Mouse (Mus musculus): ENCODE measurements around the gene Nt5dc2. TPM values are rescaled to one million over a fixed set of nuclear protein-coding genes. Genes with fewer than 3 reads are reported as not detected.

The Nt5dc2 gene
- polyA plus RNA-seq, 1 experiment from 2014 or later = 455 TPM

DNA sequence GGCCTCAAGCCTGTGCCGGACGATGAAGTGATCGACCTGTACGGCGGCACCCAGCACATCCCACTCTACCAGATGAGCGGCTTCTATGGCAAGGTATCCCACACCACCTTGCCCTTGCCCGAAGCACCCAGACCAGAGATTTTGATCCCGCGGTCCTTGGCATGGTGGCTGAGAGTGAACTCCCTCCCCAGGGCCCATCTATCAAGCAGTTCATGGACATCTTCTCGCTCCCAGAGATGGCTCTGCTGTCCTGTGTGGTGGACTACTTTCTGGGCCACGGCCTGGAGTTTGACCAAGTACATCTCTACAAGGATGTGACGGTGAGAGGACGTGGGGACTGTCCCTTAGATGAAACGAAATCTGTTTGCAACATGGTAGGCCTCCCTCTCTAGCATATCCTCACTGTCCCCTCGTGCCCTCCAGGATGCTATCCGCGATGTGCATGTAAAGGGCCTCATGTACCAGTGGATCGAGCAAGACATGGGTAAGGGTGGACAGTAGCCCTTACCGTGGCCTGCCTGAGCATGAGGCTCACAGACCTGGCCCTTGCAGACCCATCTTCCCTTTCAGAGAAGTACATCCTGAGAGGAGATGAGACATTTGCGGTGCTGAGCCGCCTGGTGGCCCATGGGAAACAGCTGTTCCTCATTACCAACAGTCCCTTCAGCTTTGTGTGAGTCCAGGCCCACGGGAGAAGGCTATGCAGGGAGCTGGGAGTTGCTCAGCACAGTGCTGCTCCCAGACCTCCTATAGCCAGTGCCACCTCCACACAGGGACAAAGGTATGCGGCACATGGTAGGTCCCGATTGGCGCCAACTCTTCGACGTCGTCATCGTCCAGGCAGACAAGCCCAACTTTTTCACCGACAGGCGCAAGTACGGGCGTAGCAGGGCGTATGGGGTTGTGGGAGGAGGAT, 4.9 kb downstream of the Nt5dc2 start:
- Histone ChIP-seq H3K36me3 (peaks cover 69% of the 10 kb centered on the region), H3K9me3 (no peaks in the 10 kb centered on the region), H3K4me2 (replicated peaks) (no peak overlapping the region), H3K27me3 (no peaks in the 10 kb centered on the region), H3K4me1 (peaks cover 26% of the 10 kb centered on the region), H3K9ac (no peak overlapping the region), H3K4me3 (no peak overlapping the region), H3K27ac (no peak overlapping the region)
- no peak for ATAC-seq (ENCODE audit: insufficient number of reproducible peaks, insufficient read depth, low FRiP score, low TSS enrichment)
- WGBS = 91% methylated on average over 34 of the region's 34 CpGs

DNA sequence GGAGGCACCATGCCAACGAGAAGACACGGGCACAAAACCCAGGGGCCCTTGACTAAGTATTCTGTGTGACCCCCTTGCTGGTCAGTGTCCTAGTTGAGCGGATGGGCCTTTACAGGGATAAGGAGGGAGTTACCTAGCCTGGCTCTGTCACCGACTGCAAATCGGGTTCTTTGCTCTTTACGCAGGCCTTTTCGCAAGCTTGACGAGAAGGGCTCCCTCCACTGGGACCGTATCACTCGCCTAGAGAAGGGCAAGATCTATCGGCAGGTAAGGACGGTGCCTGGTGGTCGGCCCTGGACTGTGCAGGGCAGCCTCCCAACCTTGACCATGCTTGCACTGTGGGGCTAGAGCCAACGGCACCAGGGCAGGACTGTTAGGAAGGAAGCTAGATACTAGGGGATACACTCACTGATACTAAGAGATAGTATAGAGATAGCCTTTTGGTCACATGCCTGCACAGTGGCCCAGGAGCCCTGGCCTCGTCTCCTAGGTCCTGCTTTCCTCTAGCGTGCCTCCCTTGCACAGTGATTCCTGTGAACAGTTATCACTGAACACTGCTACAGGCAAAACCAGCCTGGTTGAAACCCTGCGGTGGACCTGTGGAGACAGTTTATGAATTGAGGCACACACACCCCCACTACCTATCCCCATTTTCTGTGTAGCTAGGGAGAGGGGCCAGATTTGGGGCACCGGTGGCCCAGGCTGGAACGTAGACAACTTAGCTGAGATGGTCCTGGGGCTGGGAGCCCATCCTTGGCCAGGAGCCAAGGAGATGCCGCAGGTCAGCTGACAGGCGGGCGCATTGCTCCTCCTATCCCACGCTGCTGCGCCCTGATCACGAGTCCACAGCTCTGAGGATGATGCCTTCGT, 5.8 kb downstream of the Nt5dc2 start:
- peaks cover 78% of the 10 kb centered on the region for H3K36me3 ChIP-seq
- 93% methylated on average over 26 of the region's 26 CpGs for WGBS

DNA sequence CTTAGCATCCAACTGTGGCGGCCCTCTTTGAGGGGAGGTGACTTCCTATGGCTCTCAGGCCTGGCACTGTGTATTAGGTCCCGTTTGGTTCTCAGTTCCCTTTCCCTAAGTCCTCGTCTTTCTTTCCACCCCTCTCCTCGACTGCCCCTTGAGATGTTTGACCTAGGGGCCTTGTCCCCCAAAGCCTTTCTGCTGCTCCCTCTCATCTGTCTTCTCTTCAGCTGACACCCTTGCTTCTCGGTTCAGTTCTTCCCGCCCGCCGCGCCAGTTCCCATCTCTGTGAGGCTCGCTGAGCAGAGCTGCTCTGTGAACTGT, 6.4 kb downstream of the Nt5dc2 start:
- ATAC-seq (ENCODE audit: insufficient number of reproducible peaks, insufficient read depth, low FRiP score, low TSS enrichment) = no peak
- Histone ChIP-seq H3K9me3 (no peaks in the 10 kb centered on the region), H3K4me3 (no peak overlapping the region), H3K27ac (no peak overlapping the region), H3K27me3 (no peaks in the 10 kb centered on the region), H3K4me1 (peaks cover 21% of the 10 kb centered on the region), H3K9ac (no peak overlapping the region), H3K36me3 (peaks cover 84% of the 10 kb centered on the region), H3K4me2 (replicated peaks) (no peak overlapping the region)
- 88% methylated on average over 10 of the region's 10 CpGs for WGBS

More for the DNA sequence above, 5.8 kb downstream of the Nt5dc2 start:
- H3K4me3 ChIP-seq = no peak overlapping the region
- H3K9me3 ChIP-seq = no peaks in the 10 kb centered on the region
- H3K4me2 ChIP-seq (replicated peaks) = no peak overlapping the region
- no peak overlapping the region for H3K27ac ChIP-seq
- no peaks in the 10 kb centered on the region for H3K27me3 ChIP-seq
- H3K4me1 ChIP-seq = peaks cover 26% of the 10 kb centered on the region
- ATAC-seq (ENCODE audit: insufficient number of reproducible peaks, insufficient read depth, low FRiP score, low TSS enrichment) = no peak
- H3K9ac ChIP-seq = no peak overlapping the region

DNA sequence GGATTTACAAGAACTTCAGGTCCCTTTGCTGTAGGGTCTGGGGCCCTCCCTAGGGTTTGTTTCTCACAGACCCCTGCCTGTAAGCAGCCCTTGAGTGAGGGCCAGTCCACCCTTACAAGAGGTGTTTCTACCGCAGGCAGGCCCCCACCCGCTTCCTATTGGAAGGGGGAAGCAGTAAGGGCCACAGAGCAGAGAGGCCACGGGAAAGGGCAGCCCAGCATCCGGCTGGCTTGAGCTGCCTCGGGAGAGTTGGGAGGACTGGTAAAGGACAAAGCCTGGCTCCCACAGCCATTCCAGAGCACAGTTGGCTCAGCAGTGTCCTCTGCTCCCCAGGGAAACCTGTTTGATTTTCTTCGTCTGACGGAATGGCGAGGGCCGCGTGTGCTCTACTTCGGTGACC, 6.9 kb downstream of the Nt5dc2 start:
- 0 out of 2 replicates have a peak overlapping the region, but pooled peaks have one; percentile 46 for H3K27ac ChIP-seq
- H3K9me3 ChIP-seq = no peaks in the 10 kb centered on the region
- peaks cover 89% of the 10 kb centered on the region for H3K36me3 ChIP-seq
- H3K4me2 ChIP-seq (replicated peaks) = no peak overlapping the region
- H3K4me1 ChIP-seq = peaks cover 16% of the 10 kb centered on the region
- no peak overlapping the region for H3K9ac ChIP-seq
- WGBS = 83% methylated on average over 11 of the region's 11 CpGs
- ATAC-seq (ENCODE audit: insufficient number of reproducible peaks, insufficient read depth, low FRiP score, low TSS enrichment) = no peak
- H3K27me3 ChIP-seq = no peaks in the 10 kb centered on the region
- H3K4me3 ChIP-seq = no peak overlapping the region

DNA sequence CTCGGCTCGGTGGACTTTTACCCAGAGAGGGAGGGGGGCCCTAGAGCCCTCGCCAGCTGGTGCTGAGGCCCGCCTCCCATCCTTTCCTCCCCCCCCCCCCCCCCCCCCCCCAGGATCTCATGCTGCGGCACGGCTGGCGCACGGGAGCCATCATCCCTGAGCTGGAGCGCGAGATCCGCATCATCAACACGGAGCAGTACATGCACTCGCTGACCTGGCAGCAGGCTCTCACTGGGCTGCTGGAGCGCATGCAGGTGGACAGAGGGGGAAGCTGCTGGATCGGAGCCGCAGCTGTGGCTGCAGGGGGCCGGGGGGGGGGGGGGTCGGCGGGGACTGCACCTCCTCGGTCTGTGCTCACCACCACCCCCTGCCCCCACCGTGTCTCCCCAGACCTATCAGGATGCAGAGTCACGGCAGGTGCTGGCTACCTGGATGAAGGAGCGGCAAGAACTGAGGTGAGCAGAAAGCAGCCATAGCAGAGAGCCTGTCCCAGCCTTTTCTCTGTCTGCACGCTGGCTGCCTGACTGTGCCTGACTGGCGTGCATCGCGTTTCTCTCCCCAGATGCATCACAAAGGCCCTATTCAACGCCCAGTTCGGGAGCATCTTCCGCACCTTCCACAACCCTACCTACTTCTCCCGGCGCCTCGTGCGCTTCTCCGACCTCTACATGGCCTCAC, 7.5 kb downstream of the Nt5dc2 start:
- Histone ChIP-seq H3K27me3 (no peaks in the 10 kb centered on the region), H3K36me3 (peaks cover 90% of the 10 kb centered on the region), H3K4me2 (replicated peaks) (no peak overlapping the region), H3K4me3 (no peak overlapping the region), H3K27ac (no peak overlapping the region), H3K9me3 (no peaks in the 10 kb centered on the region), H3K9ac (no peak overlapping the region), H3K4me1 (peaks cover 10% of the 10 kb centered on the region)
- WGBS = 87% methylated on average over 25 of the region's 35 CpGs
- no peak for ATAC-seq (ENCODE audit: insufficient number of reproducible peaks, insufficient read depth, low FRiP score, low TSS enrichment)

DNA sequence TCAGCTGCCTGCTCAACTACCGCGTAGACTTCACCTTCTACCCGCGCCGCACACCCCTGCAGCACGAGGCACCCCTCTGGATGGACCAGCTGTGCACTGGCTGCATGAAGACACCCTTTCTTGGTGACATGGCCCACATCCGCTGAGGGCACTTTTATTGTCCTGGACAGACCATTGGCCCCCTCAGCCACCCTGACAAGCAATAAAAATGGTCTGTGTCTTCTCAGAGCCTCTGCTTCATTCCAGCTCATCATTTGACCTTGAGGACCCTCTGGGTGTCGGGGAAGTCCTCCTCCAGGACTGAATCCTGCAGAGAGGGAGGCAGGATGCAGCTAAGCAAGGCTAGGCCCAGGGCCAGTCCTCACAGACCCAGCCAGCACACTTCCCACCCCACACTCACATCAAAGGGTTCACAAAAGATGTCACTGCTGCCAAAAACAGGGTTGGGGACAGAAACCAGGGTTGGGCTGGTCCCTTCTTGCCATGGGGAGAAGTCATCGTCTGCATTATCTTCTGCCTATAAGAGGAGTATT, 8.1 kb downstream of the Nt5dc2 start:
- Histone ChIP-seq H3K4me2 (replicated peaks) (no peak overlapping the region), H3K27me3 (no peaks in the 10 kb centered on the region), H3K36me3 (peaks cover 89% of the 10 kb centered on the region), H3K4me3 (no peak overlapping the region), H3K9me3 (no peaks in the 10 kb centered on the region), H3K9ac (no peak overlapping the region), H3K4me1 (peaks cover 4% of the 10 kb centered on the region; the same call in 1 of the 2 replicates), H3K27ac (no peak overlapping the region)
- ATAC-seq (ENCODE audit: insufficient number of reproducible peaks, insufficient read depth, low FRiP score, low TSS enrichment) = no peak
- 92% methylated on average over 9 of the region's 9 CpGs for WGBS

DNA sequence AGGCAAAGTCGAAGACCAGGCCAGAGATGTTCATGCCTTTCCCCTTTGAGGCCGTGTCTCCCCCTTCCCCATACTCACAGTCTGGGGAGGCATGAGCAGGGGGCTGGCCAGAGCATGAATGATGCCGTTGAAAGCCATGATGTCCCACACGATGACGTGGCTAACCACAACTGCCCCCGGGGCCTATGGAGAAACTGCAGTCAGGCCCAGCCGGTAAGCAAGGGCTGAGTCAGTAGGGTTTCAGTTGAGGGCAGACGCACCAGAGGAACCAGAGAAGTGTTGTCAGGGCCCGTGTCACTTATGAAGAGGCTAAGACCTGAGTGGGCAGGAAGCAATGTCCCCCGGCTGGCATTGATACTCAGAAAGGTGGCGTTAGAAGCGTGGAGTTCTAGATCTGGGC, 8.8 kb downstream of the Nt5dc2 start:
- Histone ChIP-seq H3K4me1 (no peaks in the 10 kb centered on the region), H3K27me3 (no peaks in the 10 kb centered on the region), H3K9ac (no peak overlapping the region), H3K9me3 (no peaks in the 10 kb centered on the region), H3K4me2 (replicated peaks) (no peak overlapping the region), H3K36me3 (peaks cover 83% of the 10 kb centered on the region), H3K27ac (no peak overlapping the region), H3K4me3 (no peak overlapping the region)
- 89% methylated on average over 12 of the region's 12 CpGs for WGBS
- ATAC-seq (ENCODE audit: insufficient number of reproducible peaks, insufficient read depth, low FRiP score, low TSS enrichment) = no peak

DNA sequence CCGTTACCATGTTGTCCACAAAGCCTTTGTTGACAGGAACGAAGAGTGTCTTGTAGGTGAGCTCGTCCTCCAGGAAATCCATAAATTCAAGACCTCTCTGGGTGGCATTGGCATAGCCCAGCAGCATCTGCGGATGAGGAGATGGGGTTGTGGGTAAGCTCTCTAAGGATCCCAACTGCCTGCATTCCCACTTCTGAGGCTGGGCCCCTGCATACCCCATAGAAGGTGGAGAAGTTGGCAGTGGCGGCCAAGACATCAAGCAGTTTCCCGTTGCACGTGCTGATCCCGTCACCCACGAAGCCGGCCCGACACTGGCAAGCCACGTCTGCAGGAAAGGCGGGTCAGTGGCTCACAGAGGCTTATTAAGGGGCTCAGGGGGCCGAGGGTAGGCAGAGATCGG, 9.3 kb downstream of the Nt5dc2 start:
- 93% methylated on average over 15 of the region's 15 CpGs for WGBS
- Histone ChIP-seq H3K27me3 (no peaks in the 10 kb centered on the region), H3K9me3 (no peaks in the 10 kb centered on the region), H3K4me1 (no peaks in the 10 kb centered on the region), H3K9ac (no peak overlapping the region), H3K4me2 (replicated peaks) (no peak overlapping the region), H3K27ac (no peak overlapping the region), H3K36me3 (peaks cover 78% of the 10 kb centered on the region), H3K4me3 (no peak overlapping the region)
- no peak for ATAC-seq (ENCODE audit: insufficient number of reproducible peaks, insufficient read depth, low FRiP score, low TSS enrichment)

DNA sequence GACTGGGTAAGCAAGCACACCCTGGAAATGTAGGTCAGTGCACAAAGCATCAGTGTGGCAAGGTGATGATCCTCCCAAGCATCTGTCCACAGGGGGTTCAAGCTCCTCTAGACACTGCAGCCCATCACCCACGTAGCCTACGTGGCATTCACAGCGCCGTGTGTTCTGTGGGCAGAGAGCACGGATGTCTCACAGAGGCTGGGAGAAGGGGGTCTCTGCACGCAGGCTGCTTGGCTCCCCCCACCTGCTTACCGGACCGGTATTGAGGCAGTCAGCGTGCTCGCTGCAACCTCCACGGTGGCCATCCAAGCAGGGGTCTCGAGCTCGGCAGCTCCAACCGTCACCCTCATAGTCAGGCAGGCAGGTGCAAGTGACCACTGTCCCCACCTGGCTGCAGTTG, 10.2 kb downstream of the Nt5dc2 start:
- Histone ChIP-seq H3K9me3 (no peaks in the 10 kb centered on the region), H3K4me1 (no peaks in the 10 kb centered on the region), H3K4me3 (no peak overlapping the region), H3K9ac (no peak overlapping the region), H3K27me3 (no peaks in the 10 kb centered on the region), H3K4me2 (replicated peaks) (no peak overlapping the region), H3K27ac (no peak overlapping the region), H3K36me3 (peaks cover 69% of the 10 kb centered on the region)
- ATAC-seq (ENCODE audit: insufficient number of reproducible peaks, insufficient read depth, low FRiP score, low TSS enrichment) = no peak
- 97% methylated on average over 14 of the region's 14 CpGs for WGBS

DNA sequence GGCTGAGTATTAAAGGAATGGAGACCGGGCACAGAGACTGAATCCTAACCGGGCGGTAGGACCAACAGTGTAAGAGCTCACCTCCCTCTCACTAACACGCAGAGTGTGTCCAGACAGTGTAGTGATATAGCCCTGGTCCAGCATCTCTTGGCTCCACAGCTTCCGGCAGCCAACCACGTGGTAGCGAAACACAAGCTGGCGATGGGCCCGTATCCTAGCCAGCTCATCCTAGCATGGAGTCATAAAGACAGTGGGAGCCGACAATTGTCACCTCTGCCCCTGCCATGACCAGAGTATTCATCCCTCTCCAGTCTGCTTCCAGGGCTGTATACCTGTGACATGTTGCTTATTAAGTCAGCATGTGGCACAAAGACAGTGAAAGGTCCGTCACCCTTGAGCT, 14.8 kb downstream of the Nt5dc2 start:
- Histone ChIP-seq H3K9ac (no peak overlapping the region), H3K27me3 (no peaks in the 10 kb centered on the region), H3K4me2 (replicated peaks) (no peak overlapping the region), H3K9me3 (no peaks in the 10 kb centered on the region), H3K27ac (no peak overlapping the region), H3K4me1 (no peaks in the 10 kb centered on the region), H3K4me3 (no peak overlapping the region), H3K36me3 (peaks cover 23% of the 10 kb centered on the region)
- WGBS = 91% methylated on average over 11 of the region's 11 CpGs
- no peak for ATAC-seq (ENCODE audit: insufficient number of reproducible peaks, insufficient read depth, low FRiP score, low TSS enrichment)

Measured in embryonic facial prominence, embryonic 12.5 days (tissue).